13 mouse cellular contexts compared by ENCODE assay signal in genomic region chr3:55012536-55012935, GRCm38 (mm10). TPM values are rescaled to one million over a fixed set of nuclear protein-coding genes. Genes with fewer than 3 reads are reported as not detected.
DNase-seq lines count a peak whose midpoint lies in the region.
"Had no signal": no experiment of that assay in that cellular context is flagged by ENCODE, and none has a peak within 500 bp of the region (broad histone marks: within the 10 kb centered on the region; RNA-seq: fewer than 3 reads in every experiment).

No protein-coding gene starts in this region.

- intact Hi-C loops in heart, postnatal 25 days (cut with DNase I): no loop called here

- DNase-seq in heart, adult 11 months: peak; percentile 24
- DNase-seq in heart, postnatal 25 days (ENCODE audit: low spot score): no peak
- DNase-seq in right cerebral cortex, adult 18-20 months: peak; percentile 29
- no peak for DNase-seq in right cerebral cortex, postnatal 14 days
- peak; percentile 45 for DNase-seq in forelimb bud, embryonic 11.5 days (ENCODE audit: low read depth, low spot score)
- DNase-seq in thymus, postnatal 25 days: no peak
- DNase-seq: adrenal gland, adult 2 months; adrenal gland, postnatal 25 days; cerebellum, adult 2 months; cerebellum, postnatal 10 days; gastrocnemius, postnatal 10 days; heart, adult 2 months; heart, postnatal 14 days had no signal

RNA-seq across cellular contexts. Expression of gene Ccna1, which starts 42.8 kb away (rescaled TPM):
- total RNA-seq in heart, postnatal 25 days (2021): not detected
- total RNA-seq: adrenal gland, postnatal 25 days; heart, adult 2 months had no signal

Comparison
In these comparisons a context has a peak if more than half of its experiments do, and no peak if none do; other contexts are left out.
1. DNase-seq: peak in heart, adult 11 months (single experiment), right cerebral cortex, adult 18-20 months (single experiment) and forelimb bud, embryonic 11.5 days (single experiment); none in heart, postnatal 25 days (single experiment), right cerebral cortex, postnatal 14 days (single experiment) and thymus, postnatal 25 days (single experiment).